Mouse (Mus musculus) 416B (cell line): ENCODE data around the gene Atp2a1.
"Not testable (repeated sequence)": the region's sequence is repeated elsewhere in the genome, so short reads cannot be mapped to it uniquely, and the experiment has no call there.

ENCODE experiments used
- DNase-seq: peaks from one replicate; pipeline ENCODE4 v3.0.0; 2011; ENCODE audit warnings: low read depth

The Atp2a1 gene

DNA sequence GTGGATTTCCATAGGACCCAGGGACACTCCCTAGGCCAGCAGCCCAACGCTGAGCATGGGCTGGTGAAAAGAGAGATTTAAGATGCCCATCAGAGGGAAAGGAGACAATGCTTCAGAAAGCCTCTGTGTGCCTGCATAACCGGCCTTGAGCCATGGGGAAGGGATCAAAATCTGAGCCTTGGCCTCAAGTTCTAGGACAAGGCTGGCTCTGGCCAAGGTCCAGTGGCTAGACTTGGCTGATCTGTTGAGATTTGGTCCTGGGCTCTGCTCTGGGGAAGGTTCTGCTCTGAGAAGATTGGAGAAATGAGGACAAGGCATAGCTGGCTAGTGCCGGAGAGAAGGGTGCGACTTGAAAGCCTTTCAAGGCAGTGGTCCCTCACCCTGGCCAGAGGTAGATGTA lies 51.8 kb downstream of the Atp2a1 start:
- DNase-seq = no peak

DNA sequence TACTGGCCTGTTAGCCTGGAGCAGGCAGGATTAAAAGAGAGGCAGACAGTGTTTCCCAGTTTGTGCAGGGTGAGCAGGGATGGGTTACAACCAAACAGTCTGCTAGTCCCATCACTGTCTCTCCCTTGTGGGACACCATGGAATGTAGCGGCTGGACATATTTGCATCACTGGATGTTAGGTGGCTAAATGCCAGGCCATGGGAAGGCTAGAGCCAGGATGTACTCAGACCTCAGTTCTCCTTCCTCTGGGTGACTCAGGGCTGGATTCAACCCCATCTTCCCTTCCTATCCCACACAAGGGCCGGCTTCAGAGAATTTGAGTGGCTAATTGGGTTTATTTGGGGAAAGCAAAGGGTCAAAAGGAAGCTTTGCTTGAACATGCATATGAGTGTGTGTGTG lies 54.2 kb downstream of the Atp2a1 start:
- DNase-seq = no peak

DNA sequence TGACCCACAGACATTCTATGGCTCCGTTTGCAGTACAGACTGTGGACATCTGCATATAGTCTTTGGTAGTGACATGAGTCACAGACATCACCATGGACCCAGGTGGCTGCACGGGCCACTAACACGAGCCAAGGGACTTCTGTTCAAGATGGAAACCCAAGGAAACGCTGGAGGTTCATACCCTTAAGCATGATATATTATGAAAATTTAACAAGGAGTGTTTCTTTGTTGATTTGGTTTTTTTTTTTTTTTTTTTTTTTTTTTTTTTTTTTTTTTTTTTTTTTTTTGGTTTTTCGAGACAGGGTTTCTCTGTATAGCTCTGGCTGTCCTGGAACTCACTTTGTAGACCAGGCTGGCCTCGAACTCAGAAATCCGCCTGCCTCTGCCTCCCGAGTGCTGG lies 60.4 kb downstream of the Atp2a1 start:
- not testable (repeated sequence) for DNase-seq

DNA sequence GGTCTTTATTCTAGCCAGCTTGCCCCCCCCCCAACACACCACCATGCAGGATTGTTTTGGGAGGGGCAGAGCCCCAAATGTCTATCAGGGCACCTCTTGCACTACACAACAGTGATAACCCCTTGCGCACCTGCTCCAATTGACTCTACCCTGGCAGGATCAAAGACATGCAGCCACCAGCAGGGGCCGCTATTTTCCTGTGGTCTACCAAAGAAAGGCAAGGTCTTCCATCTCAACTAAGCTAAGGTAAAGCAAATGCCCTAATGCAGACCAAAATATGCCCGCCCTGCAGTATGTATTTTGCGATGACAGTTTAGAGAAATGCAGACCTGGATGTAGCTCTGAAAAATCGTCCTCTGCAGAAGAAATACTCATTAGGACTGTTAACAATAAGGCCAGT lies 63.4 kb downstream of the Atp2a1 start:
- peak; percentile 90 for DNase-seq

DNA sequence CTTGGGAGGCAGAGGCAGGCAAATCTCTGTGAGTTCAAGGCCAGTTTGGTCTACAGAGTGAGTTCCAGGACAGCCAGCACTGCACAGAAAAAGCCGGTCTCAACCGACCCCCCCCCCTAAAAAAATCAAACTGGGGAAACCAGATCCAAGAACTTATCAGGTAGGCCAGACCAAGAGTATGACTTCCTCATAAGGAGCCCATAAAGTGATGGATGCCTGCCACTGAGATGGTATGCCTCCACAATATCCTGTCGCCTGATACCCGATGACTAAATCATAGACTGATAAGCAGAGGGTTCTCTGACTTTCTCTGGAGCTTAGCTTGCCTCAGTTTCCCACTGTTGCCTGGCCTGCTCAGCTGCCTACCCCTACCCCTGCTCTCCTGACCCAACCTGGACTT lies 65.1 kb downstream of the Atp2a1 start:
- peak; percentile 37 for DNase-seq

DNA sequence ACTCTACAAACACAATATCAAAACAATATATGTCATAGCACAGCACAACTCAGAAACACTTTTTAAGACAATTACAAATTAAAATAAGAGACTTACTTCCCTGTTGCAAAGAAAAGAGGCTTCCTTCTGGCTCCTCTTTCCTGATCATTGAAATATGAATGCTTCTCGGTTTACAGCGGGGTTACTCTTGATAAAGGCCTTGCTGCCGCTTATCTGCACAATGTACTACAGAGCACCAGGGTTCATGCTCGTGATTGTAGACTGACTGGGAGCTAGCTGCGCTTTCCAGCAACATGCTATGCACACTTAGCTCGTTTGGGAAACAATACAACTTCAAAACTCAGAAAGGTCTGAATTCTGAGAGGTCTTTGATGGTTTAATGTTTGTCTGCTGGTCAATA lies 65.7 kb downstream of the Atp2a1 start:
- DNase-seq = no peak

DNA sequence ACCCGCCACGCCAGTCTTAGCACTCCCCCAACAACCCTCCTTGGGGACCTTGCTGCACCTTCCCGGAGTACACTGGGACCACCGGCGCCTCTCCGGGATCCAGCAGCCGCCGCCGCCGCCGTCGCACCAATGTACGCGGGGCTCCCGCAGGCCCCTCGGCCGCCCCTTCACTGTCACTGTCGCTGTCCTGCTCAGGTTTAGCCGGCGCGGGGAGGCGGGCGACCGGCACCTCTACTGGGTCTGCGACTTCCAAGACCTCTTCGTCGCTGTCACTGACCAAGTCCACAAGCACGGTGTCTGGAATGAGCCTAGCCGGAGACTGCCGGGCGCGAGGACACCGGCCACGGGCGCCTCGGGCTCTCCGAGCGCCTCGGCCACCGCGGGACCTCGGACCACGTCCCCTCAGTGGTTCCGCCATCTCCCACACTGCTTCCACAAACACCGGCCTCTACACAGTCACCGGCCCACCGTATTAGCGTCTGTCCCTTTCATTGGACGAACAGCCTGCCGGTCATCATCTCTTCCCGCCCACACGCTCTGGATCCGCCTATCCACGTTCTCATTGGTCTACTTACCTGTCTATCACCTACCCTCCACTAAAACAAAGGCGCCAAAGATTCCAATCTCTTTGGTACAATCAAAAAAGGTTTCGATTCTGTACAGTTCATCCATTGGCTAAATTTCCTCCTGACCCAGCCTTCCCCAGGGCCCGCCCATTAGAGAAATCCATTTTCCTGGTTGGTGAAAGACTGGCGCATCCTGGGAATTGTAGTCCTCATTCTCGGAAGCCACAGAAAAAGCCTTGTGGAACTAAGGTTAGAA lies 66.4 kb downstream of the Atp2a1 start, which contains the start of gene Nfatc2ip:
Gene Nfatc2ip (minus strand): TSS at position 440 of the 822 bp plus-strand sequence.
- peak; percentile 100 for DNase-seq
